Mouse (Mus musculus) liver, embryonic 14 days (tissue): ENCODE measurements around the gene En1. TPM values are rescaled to one million over a fixed set of nuclear protein-coding genes. Genes with fewer than 3 reads are reported as not detected.

ENCODE experiments used
- polyA plus RNA-seq: library from polyadenylated mRNA; depleted of rRNA; stranded (reverse); fragments of >200 nt; gene quantifications from 2 replicates; pipeline ENCODE4 v1.2.3, GENCODE M21; 2012; rRNA removed

The En1 gene
- 0.06 TPM in 1 of 2 replicates, not detected in the other for polyA plus RNA-seq

DNA sequence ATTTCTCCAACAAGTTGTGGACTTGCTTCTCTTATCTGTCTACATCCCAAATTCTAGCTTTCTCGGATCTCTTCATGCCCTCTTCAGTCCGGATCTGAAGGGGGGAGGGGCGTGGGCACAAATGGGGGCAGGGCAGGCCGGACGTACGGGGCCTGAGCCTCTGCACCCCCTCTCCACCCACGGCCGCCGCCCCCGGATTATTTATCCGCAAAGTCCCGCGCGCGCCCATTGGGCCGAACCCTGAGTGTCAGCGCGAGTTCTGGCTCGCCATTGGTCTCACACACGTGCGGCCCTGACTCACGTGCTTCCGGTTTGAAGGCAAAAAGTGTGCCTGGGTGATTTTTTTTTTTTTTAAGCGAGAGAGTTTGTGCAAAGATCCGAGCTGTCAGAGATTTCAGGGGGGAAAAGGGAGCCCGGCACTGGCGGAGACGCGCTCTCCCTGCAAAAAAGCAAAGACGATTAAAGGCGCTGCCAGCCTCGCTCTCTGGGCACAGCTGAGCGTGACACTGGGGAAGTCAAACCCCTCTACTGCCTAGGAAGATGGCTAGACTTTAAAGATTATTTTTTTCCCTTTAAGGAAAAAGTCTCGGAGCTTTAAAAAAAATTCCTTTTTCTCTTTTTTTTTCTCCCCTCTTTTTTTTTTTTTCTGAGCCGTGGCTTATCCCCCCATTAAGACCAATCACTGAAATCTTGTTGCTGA lies at the start of gene En1:
TSS of gene En1 (plus strand) at position 388 of the 700 bp plus-strand sequence.

Other genes starting within 250 kb of the En1 start
- gene Marco, start 97.4 kb upstream of the En1 start, polyA plus RNA-seq = 28.5 and 30.1 TPM in 2 replicates